ENCODE assay signal across 24 mouse cellular contexts in the genomic region with DNA sequence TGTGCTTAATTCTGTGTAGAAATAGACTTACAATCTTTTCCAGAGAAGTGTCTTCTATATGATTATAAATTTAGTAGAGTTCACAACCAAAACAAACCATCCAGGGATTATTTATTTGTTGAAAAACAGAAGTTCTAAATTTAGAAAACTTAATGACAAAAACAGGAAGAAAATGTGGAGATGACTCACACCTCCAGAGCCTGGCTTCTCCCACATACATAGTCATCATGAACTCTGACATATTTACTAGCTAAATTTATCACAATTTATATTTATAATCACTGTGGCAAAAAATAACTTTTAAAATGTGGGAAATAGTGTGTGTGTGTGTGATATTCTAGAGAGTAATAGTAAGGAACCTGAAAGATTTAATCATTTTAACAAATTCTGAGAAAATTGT.
"Had no signal": no experiment of that assay in that cellular context is flagged by ENCODE, and none has a peak within 500 bp of the region (broad histone marks: within the 10 kb centered on the region; RNA-seq: fewer than 3 reads in every experiment).

No protein-coding gene starts in this region.

- H3K27ac ChIP-seq: gastrocnemius, adult 2 months; heart, embryonic 10.5 days; hindbrain, embryonic 10.5 days; hindbrain, embryonic 12.5 days; hindbrain, embryonic 14.5 days; intestine, embryonic 15.5 days; kidney, embryonic 15.5 days; layer of hippocampus, adult 2 months; left cerebral cortex, adult 2 months; limb, embryonic 10.5 days; limb, embryonic 12.5 days; liver, embryonic 13.5 days had no signal

- H3K4me3 ChIP-seq: gastrocnemius, adult 2 months; heart, embryonic 10.5 days; heart, embryonic 12.5 days; hindbrain, embryonic 10.5 days; hindbrain, embryonic 12.5 days; intestine, embryonic 15.5 days; kidney, embryonic 15.5 days; layer of hippocampus, adult 2 months; left cerebral cortex, adult 2 months; limb, embryonic 10.5 days; limb, embryonic 12.5 days; liver, embryonic 13.5 days had no signal

- H3K27me3 ChIP-seq: heart, embryonic 12.5 days; hindbrain, embryonic 12.5 days; intestine, embryonic 15.5 days; kidney, embryonic 15.5 days; limb, embryonic 12.5 days; liver, embryonic 13.5 days had no signal

- DNase-seq: gastrocnemius, adult 2 months; gastrocnemius, postnatal 10 days; gastrocnemius, postnatal 25 days; heart, adult 18-20 months; heart, postnatal 10 days; heart, postnatal 4 days; kidney, adult 18-20 months; kidney, adult 9 months; kidney, postnatal 10 days; kidney, postnatal 25 days; kidney, postnatal 4 days; liver; liver, embryonic 13.5 days had no signal

- H3K9ac ChIP-seq: heart, embryonic 12.5 days; hindbrain, embryonic 12.5 days; hindbrain, embryonic 14.5 days; intestine, embryonic 15.5 days; kidney, embryonic 15.5 days; limb, embryonic 12.5 days; liver, embryonic 13.5 days had no signal

- H3K9me3 ChIP-seq: heart, embryonic 10.5 days; heart, embryonic 12.5 days; hindbrain, embryonic 10.5 days; hindbrain, embryonic 12.5 days; intestine, embryonic 15.5 days; kidney, embryonic 15.5 days; limb, embryonic 10.5 days; limb, embryonic 12.5 days; liver, embryonic 13.5 days had no signal

- H3K4me1 ChIP-seq: heart, embryonic 10.5 days; heart, embryonic 12.5 days; hindbrain, embryonic 10.5 days; hindbrain, embryonic 12.5 days; intestine, embryonic 15.5 days; kidney, embryonic 15.5 days; limb, embryonic 10.5 days; limb, embryonic 12.5 days; liver, embryonic 13.5 days had no signal

- H3K36me3 ChIP-seq: heart, embryonic 10.5 days; heart, embryonic 12.5 days; hindbrain, embryonic 10.5 days; hindbrain, embryonic 12.5 days; intestine, embryonic 15.5 days; kidney, embryonic 15.5 days; limb, embryonic 10.5 days; limb, embryonic 12.5 days; liver, embryonic 13.5 days had no signal
